Mouse (Mus musculus) c-Kit-negative CD71-positive TER-119-positive erythroid progenitor cells, embryonic 14.5 days (primary cell): Measurements from ENCODE around the gene Tcl1b4.
"Not testable (repeated sequence)": the region's sequence is repeated elsewhere in the genome, so short reads cannot be mapped to it uniquely, and the experiment has no call there.

Source experiments
- DNase-seq: peaks from one replicate; pipeline ENCODE4 v3.0.0-alpha.2; 2013; ENCODE audit warnings: low read depth, low spot score

Gene Tcl1b4

GRCm38 (mm10) chr12:105201657-105202056, at the start of gene Tcl1b4:
Gene Tcl1b4, plus strand, starts transcription at chr12:105201957.
- not testable (repeated sequence) for DNase-seq

- DNase-seq: not testable (repeated sequence)
Measured at GRCm38 (mm10) chr12:105155286-105155685, 46.5 kb upstream of the Tcl1b4 start.

- DNase-seq: no peak
Measured at GRCm38 (mm10) chr12:105158842-105159241, 42.9 kb upstream of the Tcl1b4 start.

GRCm38 (mm10) chr12:105159390-105159789, 42.4 kb upstream of the Tcl1b4 start, which contains the start of gene Tcl1b1:
Gene Tcl1b1, plus strand, starts transcription at chr12:105159690.
- no peak for DNase-seq

GRCm38 (mm10) chr12:105166734-105167133, 35.0 kb upstream of the Tcl1b4 start:
- DNase-seq: no peak

GRCm38 (mm10) chr12:105173366-105173765, 28.4 kb upstream of the Tcl1b4 start:
- DNase-seq: no peak

GRCm38 (mm10) chr12:105174318-105174717, 27.4 kb upstream of the Tcl1b4 start:
- DNase-seq: not testable (repeated sequence)

GRCm38 (mm10) chr12:105176044-105176443, 25.7 kb upstream of the Tcl1b4 start, which contains the start of gene Tcl1b5:
Gene Tcl1b5, plus strand, starts transcription at chr12:105176344.
- DNase-seq: not testable (repeated sequence)

GRCm38 (mm10) chr12:105181040-105181644, 20.6 kb upstream of the Tcl1b4 start:
- not testable (repeated sequence) for DNase-seq

GRCm38 (mm10) chr12:105188980-105189379, 12.8 kb upstream of the Tcl1b4 start:
- DNase-seq: not testable (repeated sequence)

- DNase-seq: not testable (repeated sequence)
Measured at GRCm38 (mm10) chr12:105190743-105191142, 11.0 kb upstream of the Tcl1b4 start, which contains the start of gene Tcl1b3. Gene Tcl1b3, plus strand, starts transcription at chr12:105191043.

- not testable (repeated sequence) for DNase-seq
Measured at GRCm38 (mm10) chr12:105199684-105200497, 1.9 kb upstream of the Tcl1b4 start.

- DNase-seq: no peak
Measured at GRCm38 (mm10) chr12:105207071-105207470, 5.3 kb downstream of the Tcl1b4 start.

GRCm38 (mm10) chr12:105208441-105208840, 6.7 kb downstream of the Tcl1b4 start:
- no peak for DNase-seq

GRCm38 (mm10) chr12:105209231-105209630, 7.5 kb downstream of the Tcl1b4 start:
- DNase-seq: no peak

- no peak for DNase-seq
Measured at GRCm38 (mm10) chr12:105217101-105217760, 15.5 kb downstream of the Tcl1b4 start.

GRCm38 (mm10) chr12:105222601-105223319, 21.0 kb downstream of the Tcl1b4 start, which contains the start of gene Tcl1:
Gene Tcl1, minus strand, starts transcription at chr12:105222793.
- no peak for DNase-seq

GRCm38 (mm10) chr12:105224621-105225320, 23.0 kb downstream of the Tcl1b4 start:
- DNase-seq: no peak

GRCm38 (mm10) chr12:105234362-105234761, 32.6 kb downstream of the Tcl1b4 start:
- DNase-seq: no peak

- no peak for DNase-seq
Measured at GRCm38 (mm10) chr12:105235091-105235490, 33.3 kb downstream of the Tcl1b4 start.

- DNase-seq: no peak
Measured at GRCm38 (mm10) chr12:105239060-105239459, 37.3 kb downstream of the Tcl1b4 start.
